Mouse (Mus musculus) liver, embryonic 14.5 days (tissue): ENCODE data around the gene Nos1ap.

Experiments
- CTCF ChIP-seq: IDR thresholded peaks from 2 replicates; pipeline ENCODE4 v1.5.1; 2016; ENCODE audit warnings: antibody characterized with exemption, low read depth, control low read depth
- EP300 ChIP-seq: IDR thresholded peaks from 2 replicates; pipeline ENCODE4 v1.6.1; 2016; ENCODE audit warnings: antibody characterized with exemption, low read depth

GRCm38 (mm10) chr1:170410402-170411191, 179.1 kb downstream of the Nos1ap start:
- TF ChIP-seq CTCF: no peak
- TF ChIP-seq EP300: no peak
